Mouse (Mus musculus) adrenal gland, postnatal 36 days (tissue): ENCODE measurements around the gene Pigc. TPM values are rescaled to one million over a fixed set of nuclear protein-coding genes. Genes with fewer than 3 reads are reported as not detected.

Experiments used
- DNase-seq, 2 experiments: peaks; one replicate each; pipeline ENCODE4 v3.0.0; 2021; ENCODE audit warnings: mixed read lengths in 1 of 2
- long read RNA-seq, 2 experiments: library from polyadenylated mRNA; stranded (forward); transcript quantifications; one replicate each; pipeline ENCODE4 v2.0.0; 2021; ENCODE audit warnings: borderline sequencing depth in 2 of 2
- total RNA-seq, 2 experiments: library from RNA; stranded (reverse); gene quantifications; 2 replicates each; pipeline ENCODE4 v1.2.3; 2021

Pigc gene
- total RNA-seq, result 10 to 100 TPM; 18.9 to 24.0 TPM
- long read RNA-seq, experiment 1, full-length matches to known transcripts, result 19 of 19 reads
- long read RNA-seq, experiment 1, partial matches to known transcripts, result 0 of 19 reads
- long read RNA-seq, experiment 1, other reads (novel, unspliced or antisense), result 0 of 19 reads
- long read RNA-seq, experiment 2, full-length matches to known transcripts, result 10 of 10 reads
- long read RNA-seq, experiment 2, partial matches to known transcripts, result 0 of 10 reads
- long read RNA-seq, experiment 2, other reads (novel, unspliced or antisense), result 0 of 10 reads

GRCm38 (mm10) chr1:161968589-161969407 is at the start of gene Pigc:
Gene Pigc, plus strand, starts transcription at chr1:161969186.
- DNase-seq, result peak; percentile 94 to 96

GRCm38 (mm10) chr1:161919594-161919993 is 49.4 kb upstream of the Pigc start:
- DNase-seq, result no peak

- DNase-seq, result no peak
Observed at GRCm38 (mm10) chr1:161920475-161921454, 48.2 kb upstream of the Pigc start.

GRCm38 (mm10) chr1:161921928-161922327 is 47.1 kb upstream of the Pigc start:
- no peak for DNase-seq

GRCm38 (mm10) chr1:161924321-161924720 is 44.7 kb upstream of the Pigc start:
- DNase-seq, result no peak

- peak in 1 of 2 experiments; percentile 47 for DNase-seq
Observed at GRCm38 (mm10) chr1:161925281-161925805, 43.6 kb upstream of the Pigc start.

GRCm38 (mm10) chr1:161927976-161928375 is 41.0 kb upstream of the Pigc start:
- no peak for DNase-seq

- DNase-seq, result no peak
Observed at GRCm38 (mm10) chr1:161931313-161931712, 37.7 kb upstream of the Pigc start.

GRCm38 (mm10) chr1:161931817-161932216 is 37.2 kb upstream of the Pigc start:
- no peak for DNase-seq

- DNase-seq, result no peak
Observed at GRCm38 (mm10) chr1:161932286-161932685, 36.7 kb upstream of the Pigc start.

- no peak for DNase-seq
Observed at GRCm38 (mm10) chr1:161942082-161942481, 26.9 kb upstream of the Pigc start.

- no peak for DNase-seq
Observed at GRCm38 (mm10) chr1:161951009-161951779, 17.8 kb upstream of the Pigc start.

GRCm38 (mm10) chr1:161952599-161952998 is 16.4 kb upstream of the Pigc start:
- DNase-seq, result no peak

- no peak for DNase-seq
Observed at GRCm38 (mm10) chr1:161955846-161956245, 13.1 kb upstream of the Pigc start.

GRCm38 (mm10) chr1:161957964-161958950 is 10.7 kb upstream of the Pigc start:
- no peak for DNase-seq

- peak in 1 of 2 experiments; percentile 15 for DNase-seq
Observed at GRCm38 (mm10) chr1:161962465-161963377, 6.3 kb upstream of the Pigc start.

- DNase-seq, result no peak
Observed at GRCm38 (mm10) chr1:161967936-161968335, 1.1 kb upstream of the Pigc start.

GRCm38 (mm10) chr1:161970874-161971273 is 1.9 kb downstream of the Pigc start:
- no peak for DNase-seq

GRCm38 (mm10) chr1:161972233-161972632 is 3.2 kb downstream of the Pigc start:
- no peak for DNase-seq
